ENCODE assay signal across 8 mouse cellular contexts in genomic region chr15:98608058-98608783, GRCm38 (mm10). TPM values are rescaled to one million over a fixed set of nuclear protein-coding genes. Genes with fewer than 3 reads are reported as not detected.
A peak's percentile ranks its signal among the peaks of the same experiment; 100 is the strongest.
DNase-seq lines count a peak whose midpoint lies in the region; ATAC-seq lines count a peak whose summit lies in the region.
"Had no signal": no experiment of that assay in that cellular context is flagged by ENCODE, and none has a peak within 500 bp of the region (broad histone marks: within the 10 kb centered on the region; RNA-seq: fewer than 3 reads in every experiment).

No protein-coding gene starts in this region.

- H3K27me3 ChIP-seq in forebrain, embryonic 11.5 days (ENCODE audit: control insufficient read depth, insufficient read depth, low read length): no peaks in the 10 kb centered on the region
- no peaks in the 10 kb centered on the region for H3K27me3 ChIP-seq in midbrain, embryonic 16.5 days (ENCODE audit: control insufficient read depth, insufficient read depth, low read depth, low read length)

- H3K27ac ChIP-seq in forebrain, embryonic 11.5 days (ENCODE audit: low read depth, low read length): no peak overlapping the region
- H3K27ac ChIP-seq in midbrain, embryonic 16.5 days (ENCODE audit: low read length): no peak overlapping the region

- peak overlapping the region; percentile 84 for H3K4me3 ChIP-seq in forebrain, embryonic 11.5 days (ENCODE audit: low read depth, low read length)
- H3K4me3 ChIP-seq in midbrain, embryonic 16.5 days (ENCODE audit: low read depth, low read length): peak overlapping the region; percentile 86

- H3K9me3 ChIP-seq in forebrain, embryonic 11.5 days (ENCODE audit: control insufficient read depth, low read length): no peaks in the 10 kb centered on the region
- H3K9me3 ChIP-seq in midbrain, embryonic 16.5 days (replicated peaks; ENCODE audit: control insufficient read depth, low read length, poor library complexity, severe bottlenecking): no peaks in the 10 kb centered on the region

- H3K4me1 ChIP-seq in forebrain, embryonic 11.5 days (replicated peaks; ENCODE audit: control insufficient read depth, insufficient read depth, low read length): peaks cover 19% of the 10 kb centered on the region; the same call in 1 of the 2 replicates
- H3K4me1 ChIP-seq in midbrain, embryonic 16.5 days (ENCODE audit: control insufficient read depth, insufficient read depth, low read length): peaks cover 27% of the 10 kb centered on the region

- H3K4me2 ChIP-seq in forebrain, embryonic 11.5 days (ENCODE audit: low read depth, low read length, severe bottlenecking): peak overlapping the region; percentile 93
- peak overlapping the region; percentile 70 for H3K4me2 ChIP-seq in midbrain, embryonic 16.5 days (ENCODE audit: low read length)

- DNase-seq in retina, embryonic 14.5 days (ENCODE audit: low spot score): peak; percentile 17
- DNase-seq in retina, postnatal 1 day: no peak
- DNase-seq in forebrain, embryonic 11.5 days (ENCODE audit: low spot score): no peak
- peak; percentile 52 for DNase-seq in kidney, adult 18-20 months
- no peak for DNase-seq in right cerebral cortex, postnatal 4 days
- DNase-seq in gastrocnemius, postnatal 4 days (ENCODE audit: low spot score in 2 of 2): no peak

- ATAC-seq in forebrain, embryonic 11.5 days (replicated peaks; ENCODE audit: low FRiP score): no peak
- ATAC-seq in midbrain, embryonic 16.5 days: no peak

- peak overlapping the region; percentile 92 for H3K9ac ChIP-seq in forebrain, embryonic 11.5 days (ENCODE audit: low read length)
- H3K9ac ChIP-seq in midbrain, embryonic 16.5 days (ENCODE audit: low read depth, low read length): peak overlapping the region; percentile 89

- 21% methylated on average over 8 of the region's 10 CpGs for WGBS in forebrain, embryonic 11.5 days
- WGBS in midbrain, embryonic 16.5 days: 8% methylated on average over 8 of the region's 10 CpGs

- peaks cover 3% of the 10 kb centered on the region; the same call in 1 of the 2 replicates for H3K36me3 ChIP-seq in forebrain, embryonic 11.5 days (ENCODE audit: control insufficient read depth, insufficient read depth, low read length)
- H3K36me3 ChIP-seq in midbrain, embryonic 16.5 days (ENCODE audit: control insufficient read depth, insufficient read depth, low read length): peaks cover 7% of the 10 kb centered on the region; the same call in 1 of the 2 replicates

RNA-seq across cellular contexts. Expression of gene Adcy6, which starts 1.7 kb away (rescaled TPM):
- polyA plus RNA-seq in forebrain, embryonic 11.5 days (2014; fragmentation: Nextera tagmentation; extraction: Ambion mirVana): 11.2 and 12.3 TPM in 2 replicates
- polyA plus RNA-seq in midbrain, embryonic 16.5 days (2015; fragmentation: Nextera tagmentation; extraction: Ambion mirVana): 9.9 and 10.2 TPM in 2 replicates
- total RNA-seq in gastrocnemius, postnatal 4 days (2021): 10 to 100 TPM; 56.6 to 60.6 TPM

RNA-seq across cellular contexts. Expression of gene Cacnb3, which starts 22.4 kb away (rescaled TPM):
- polyA plus RNA-seq in forebrain, embryonic 11.5 days (2014; fragmentation: Nextera tagmentation; extraction: Ambion mirVana): 45.3 and 46.9 TPM in 2 replicates
- 198 and 205 TPM in 2 replicates for polyA plus RNA-seq in midbrain, embryonic 16.5 days (2015; fragmentation: Nextera tagmentation; extraction: Ambion mirVana)
- total RNA-seq in gastrocnemius, postnatal 4 days (2021): 10 to 100 TPM; 22.1 to 22.5 TPM
- total RNA-seq: common myeloid progenitor, adult 5-6 weeks had no signal

RNA-seq across cellular contexts. Expression of gene 4930415O20Rik, which starts 37.4 kb away (rescaled TPM):
- polyA plus RNA-seq in forebrain, embryonic 11.5 days (2014; fragmentation: Nextera tagmentation; extraction: Ambion mirVana): not detected in 2 replicates
- not detected in 2 replicates for polyA plus RNA-seq in midbrain, embryonic 16.5 days (2015; fragmentation: Nextera tagmentation; extraction: Ambion mirVana)
- under 1 TPM in 1 of 2 experiments, not detected in 1; 0.54 TPM for total RNA-seq in gastrocnemius, postnatal 4 days (2021)
- total RNA-seq: common myeloid progenitor, adult 5-6 weeks had no signal

RNA-seq across cellular contexts. Expression of gene Ccnt1, which starts 37.5 kb away (rescaled TPM):
- polyA plus RNA-seq in forebrain, embryonic 11.5 days (2014; fragmentation: Nextera tagmentation; extraction: Ambion mirVana): 62.2 and 67.0 TPM in 2 replicates
- polyA plus RNA-seq in midbrain, embryonic 16.5 days (2015; fragmentation: Nextera tagmentation; extraction: Ambion mirVana): 65.3 and 73.1 TPM in 2 replicates
- total RNA-seq in gastrocnemius, postnatal 4 days (2021): 10 to 100 TPM; 31.3 to 35.4 TPM

RNA-seq across cellular contexts. Expression of gene Ddx23, which starts 54.5 kb away (rescaled TPM):
- polyA plus RNA-seq in forebrain, embryonic 11.5 days (2014; fragmentation: Nextera tagmentation; extraction: Ambion mirVana): 24.2 and 31.2 TPM in 2 replicates
- 17.8 and 18.9 TPM in 2 replicates for polyA plus RNA-seq in midbrain, embryonic 16.5 days (2015; fragmentation: Nextera tagmentation; extraction: Ambion mirVana)
- 10 to 100 TPM; 62.5 to 67.3 TPM for total RNA-seq in gastrocnemius, postnatal 4 days (2021)

Comparison
In these comparisons a context has a peak if more than half of its experiments do, and no peak if none do; other contexts are left out.
1. DNase-seq: peak in retina, embryonic 14.5 days (single experiment) and kidney, adult 18-20 months (single experiment); none in retina, postnatal 1 day (single experiment), forebrain, embryonic 11.5 days (single experiment), right cerebral cortex, postnatal 4 days (single experiment) and gastrocnemius, postnatal 4 days (0 of 2).